Mouse (Mus musculus): ENCODE results near the gene Tm9sf1. TPM values are rescaled to one million over a fixed set of nuclear protein-coding genes. Genes with fewer than 3 reads are reported as not detected.

Tm9sf1 gene
- polyA plus RNA-seq, 1 experiment, result 98.1 TPM

GRCm38 (mm10) chr14:55596036-55596690 lies 47.4 kb downstream of the Tm9sf1 start:
- H3K27me3 ChIP-seq (ENCODE audit: control insufficient read depth, insufficient read depth, low read length), result no peaks in the 10 kb centered on the region
- H3K27ac ChIP-seq (ENCODE audit: control insufficient read depth, insufficient read depth, low read length), result no peak overlapping the region
- peaks cover 8% of the 10 kb centered on the region for H3K4me1 ChIP-seq (replicated peaks; ENCODE audit: control insufficient read depth, insufficient read depth, low read length)
- TF ChIP-seq CTCF (IDR thresholded peaks at IDR 0.05; ENCODE audit: borderline replicate concordance, control insufficient read depth, extremely low read depth, insufficient read depth, low read length, poor library complexity), result no peak
- TF ChIP-seq POLR2A (IDR thresholded peaks at IDR 0.05; ENCODE audit: control insufficient read depth, extremely low read depth, insufficient read depth, low read length, poor library complexity), result no peak
- no peak overlapping the region for H3K4me3 ChIP-seq (ENCODE audit: control insufficient read depth, insufficient read depth, low read length)
- WGBS, result 96% methylated on average over 13 of the region's 13 CpGs
- peaks cover 45% of the 10 kb centered on the region for H3K36me3 ChIP-seq (ENCODE audit: control insufficient read depth, insufficient read depth, low read length)
- no peak for DNase-seq

- peaks cover 13% of the 10 kb centered on the region for H3K4me1 ChIP-seq (replicated peaks; ENCODE audit: control insufficient read depth, insufficient read depth, low read length)
- no peak overlapping the region for H3K27ac ChIP-seq (ENCODE audit: control insufficient read depth, insufficient read depth, low read length)
- H3K4me3 ChIP-seq (ENCODE audit: control insufficient read depth, insufficient read depth, low read length), result peak overlapping the region; percentile 70
- TF ChIP-seq POLR2A (IDR thresholded peaks at IDR 0.05; ENCODE audit: control insufficient read depth, extremely low read depth, insufficient read depth, low read length, poor library complexity) (no peak), CTCF (IDR thresholded peaks at IDR 0.05; ENCODE audit: borderline replicate concordance, control insufficient read depth, extremely low read depth, insufficient read depth, low read length, poor library complexity) (no peak)
- H3K27me3 ChIP-seq (ENCODE audit: control insufficient read depth, insufficient read depth, low read length), result no peaks in the 10 kb centered on the region
- 5% methylated on average over 16 of the region's 16 CpGs for WGBS
- H3K36me3 ChIP-seq (ENCODE audit: control insufficient read depth, insufficient read depth, low read length), result peaks cover 23% of the 10 kb centered on the region
- no peak for DNase-seq
Observed at GRCm38 (mm10) chr14:55592226-55592625, 51.4 kb downstream of the Tm9sf1 start.

DNA sequence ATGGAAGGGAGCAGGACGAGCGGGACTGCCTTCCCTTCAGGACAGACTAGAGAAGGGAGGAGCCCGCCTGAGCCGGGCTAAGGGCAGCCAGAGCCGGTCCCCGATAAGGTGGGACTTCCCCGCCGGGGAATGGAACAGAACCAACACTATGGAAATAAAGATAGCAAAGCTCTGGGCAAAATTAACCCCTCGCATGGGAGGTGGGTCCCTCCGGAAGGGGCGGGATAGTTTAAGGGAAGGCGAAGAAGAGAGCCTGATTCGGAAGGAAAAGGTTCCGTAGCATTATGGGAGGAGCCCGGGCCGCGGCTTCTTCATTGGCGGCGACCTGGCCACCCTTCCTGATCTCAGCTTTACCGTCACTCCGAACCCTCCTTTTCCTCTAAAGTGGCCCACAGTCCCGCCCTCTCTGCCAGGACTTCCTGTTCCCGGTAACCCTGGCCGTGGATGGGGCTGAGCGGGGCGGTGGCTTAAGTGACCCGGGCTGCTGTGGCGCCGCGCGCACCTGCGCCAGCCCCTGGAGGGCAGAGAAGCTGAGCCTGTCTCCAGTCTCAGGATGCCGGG lies 52.2 kb downstream of the Tm9sf1 start, which contains the start of gene Rnf31:
Gene Rnf31 (plus strand): TSS at position 378 of the 561 bp plus-strand sequence.
- no peak for TF ChIP-seq POLR2A (IDR thresholded peaks at IDR 0.05; ENCODE audit: control insufficient read depth, extremely low read depth, insufficient read depth, low read length, poor library complexity)
- 0 out of 2 replicates have a peak, but pooled peaks have one; percentile 28 for TF ChIP-seq CTCF (IDR thresholded peaks at IDR 0.05; ENCODE audit: borderline replicate concordance, control insufficient read depth, extremely low read depth, insufficient read depth, low read length, poor library complexity)
- under 1% methylated on average over 33 of the region's 33 CpGs for WGBS
- Histone ChIP-seq H3K4me1 (replicated peaks; ENCODE audit: control insufficient read depth, insufficient read depth, low read length) (peaks cover 13% of the 10 kb centered on the region), H3K4me3 (ENCODE audit: control insufficient read depth, insufficient read depth, low read length) (peak within 1 kb of the TSS; percentile 70), H3K27me3 (ENCODE audit: control insufficient read depth, insufficient read depth, low read length) (no peaks in the 10 kb centered on the region), H3K36me3 (ENCODE audit: control insufficient read depth, insufficient read depth, low read length) (peaks cover 20% of the 10 kb centered on the region), H3K27ac (ENCODE audit: control insufficient read depth, insufficient read depth, low read length) (peak within 1 kb of the TSS; percentile 82)
- DNase-seq, result peak; percentile 89

- TF ChIP-seq CTCF (IDR thresholded peaks at IDR 0.05; ENCODE audit: borderline replicate concordance, control insufficient read depth, extremely low read depth, insufficient read depth, low read length, poor library complexity) (0 out of 2 replicates have a peak, but pooled peaks have one; percentile 8), POLR2A (IDR thresholded peaks at IDR 0.05; ENCODE audit: control insufficient read depth, extremely low read depth, insufficient read depth, low read length, poor library complexity) (no peak)
- Histone ChIP-seq H3K36me3 (ENCODE audit: control insufficient read depth, insufficient read depth, low read length) (peaks cover 14% of the 10 kb centered on the region), H3K4me1 (replicated peaks; ENCODE audit: control insufficient read depth, insufficient read depth, low read length) (peaks cover 13% of the 10 kb centered on the region), H3K4me3 (ENCODE audit: control insufficient read depth, insufficient read depth, low read length) (peak within 1 kb of the TSS; percentile 70), H3K27me3 (ENCODE audit: control insufficient read depth, insufficient read depth, low read length) (no peaks in the 10 kb centered on the region), H3K27ac (ENCODE audit: control insufficient read depth, insufficient read depth, low read length) (peak within 1 kb of the TSS; percentile 82)
- DNase-seq, result peak; percentile 66
- WGBS, result under 1% methylated on average over 22 of the region's 22 CpGs
Observed at GRCm38 (mm10) chr14:55590748-55591330, 52.8 kb downstream of the Tm9sf1 start, which contains the start of gene Psme2. Psme2 (minus strand) TSS chr14:55591113.

DNA sequence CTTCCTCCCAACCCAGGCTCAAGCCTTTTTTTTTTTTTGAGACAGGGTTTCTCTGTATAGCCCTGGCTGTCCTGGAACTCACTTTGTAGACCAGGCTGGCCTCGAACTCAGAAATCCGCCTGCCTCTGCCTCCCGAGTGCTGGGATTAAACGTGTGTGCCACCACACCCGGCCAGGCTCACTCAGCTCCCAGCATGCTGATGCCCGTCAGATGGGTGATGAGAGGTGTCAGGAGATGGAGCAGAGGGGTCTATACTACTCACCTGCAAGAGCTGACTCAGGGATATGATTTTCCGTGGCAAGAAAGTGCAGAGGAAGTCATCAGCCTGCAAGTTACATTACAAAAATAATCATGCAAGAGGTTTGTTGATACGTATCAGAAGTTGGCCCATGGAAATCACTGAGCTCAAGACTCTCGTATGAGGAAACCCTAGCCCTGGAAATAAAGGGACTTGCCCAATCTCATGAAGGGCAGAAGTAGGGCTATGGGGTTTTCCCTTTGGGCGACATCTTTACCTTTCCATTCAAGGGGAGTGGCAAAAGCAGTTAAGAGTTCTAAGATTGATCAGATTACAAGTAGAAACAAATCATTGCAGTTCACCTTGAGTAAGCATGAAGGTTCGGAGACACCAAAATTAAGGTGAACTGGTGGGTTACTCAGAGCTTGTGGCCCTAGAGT lies 53.7 kb downstream of the Tm9sf1 start:
- TF ChIP-seq POLR2A (IDR thresholded peaks at IDR 0.05; ENCODE audit: control insufficient read depth, extremely low read depth, insufficient read depth, low read length, poor library complexity) (no peak), CTCF (IDR thresholded peaks at IDR 0.05; ENCODE audit: borderline replicate concordance, control insufficient read depth, extremely low read depth, insufficient read depth, low read length, poor library complexity) (no peak)
- H3K27ac ChIP-seq (ENCODE audit: control insufficient read depth, insufficient read depth, low read length), result no peak overlapping the region; the same call in 1 of the 2 replicates
- no peak for DNase-seq
- no peak overlapping the region for H3K4me3 ChIP-seq (ENCODE audit: control insufficient read depth, insufficient read depth, low read length)
- no peaks in the 10 kb centered on the region for H3K27me3 ChIP-seq (ENCODE audit: control insufficient read depth, insufficient read depth, low read length)
- H3K4me1 ChIP-seq (replicated peaks; ENCODE audit: control insufficient read depth, insufficient read depth, low read length), result peaks cover 21% of the 10 kb centered on the region
- H3K36me3 ChIP-seq (ENCODE audit: control insufficient read depth, insufficient read depth, low read length), result peaks cover 5% of the 10 kb centered on the region; the same call in 1 of the 2 replicates
- WGBS, result 73% methylated on average over 11 of the region's 11 CpGs

- no peaks in the 10 kb centered on the region for H3K27me3 ChIP-seq (ENCODE audit: control insufficient read depth, insufficient read depth, low read length)
- no peak overlapping the region for H3K4me3 ChIP-seq (ENCODE audit: control insufficient read depth, insufficient read depth, low read length)
- H3K27ac ChIP-seq (ENCODE audit: control insufficient read depth, insufficient read depth, low read length), result no peak overlapping the region
- H3K36me3 ChIP-seq (ENCODE audit: control insufficient read depth, insufficient read depth, low read length), result 0 out of 2 replicates have a peak, but pooled peaks cover 5% of the 10 kb centered on the region
- 98% methylated on average over 5 of the region's 5 CpGs for WGBS
- peaks cover 25% of the 10 kb centered on the region for H3K4me1 ChIP-seq (replicated peaks; ENCODE audit: control insufficient read depth, insufficient read depth, low read length)
- no peak for TF ChIP-seq POLR2A (IDR thresholded peaks at IDR 0.05; ENCODE audit: control insufficient read depth, extremely low read depth, insufficient read depth, low read length, poor library complexity)
- no peak for DNase-seq
Observed at GRCm38 (mm10) chr14:55589271-55589670, 54.3 kb downstream of the Tm9sf1 start.
